Mouse (Mus musculus): Measurements from ENCODE around the gene Nav1. TPM values are rescaled to one million over a fixed set of nuclear protein-coding genes. Genes with fewer than 3 reads are reported as not detected.

Gene Nav1
- polyA plus RNA-seq, 1 experiment from 2014 or later: 23.7 TPM

- H3K9ac ChIP-seq (ENCODE audit: low read depth, low read length): no peak overlapping the region
- H3K36me3 ChIP-seq (ENCODE audit: control insufficient read depth, insufficient read depth, low read length): no peaks in the 10 kb centered on the region; the same call in 1 of the 2 replicates
- H3K9me3 ChIP-seq (ENCODE audit: control insufficient read depth, low read length): no peaks in the 10 kb centered on the region
- no peaks in the 10 kb centered on the region for H3K27me3 ChIP-seq (ENCODE audit: control insufficient read depth, insufficient read depth, low read length)
- no peak overlapping the region for H3K27ac ChIP-seq (ENCODE audit: low read depth, low read length)
- peaks cover 41% of the 10 kb centered on the region for H3K4me1 ChIP-seq (ENCODE audit: control insufficient read depth, insufficient read depth, low read length)
- no peak overlapping the region for H3K4me3 ChIP-seq (ENCODE audit: low read length)
- no peak overlapping the region for H3K4me2 ChIP-seq (replicated peaks; ENCODE audit: low read depth, low read length)
- 13% methylated on average over 3 of the region's 3 CpGs for WGBS
- no peak for ATAC-seq (ENCODE audit: low FRiP score, low TSS enrichment)
These were observed 28.0 kb downstream of the Nav1 start for GRCm38 (mm10) chr1:135579111-135579510.

GRCm38 (mm10) chr1:135577793-135578192, 29.3 kb downstream of the Nav1 start:
- 61% methylated on average over 2 of the region's 2 CpGs for WGBS
- Histone ChIP-seq H3K4me2 (replicated peaks; ENCODE audit: low read depth, low read length) (no peak overlapping the region), H3K27ac (ENCODE audit: low read depth, low read length) (no peak overlapping the region), H3K4me1 (ENCODE audit: control insufficient read depth, insufficient read depth, low read length) (peaks cover 29% of the 10 kb centered on the region), H3K27me3 (ENCODE audit: control insufficient read depth, insufficient read depth, low read length) (no peaks in the 10 kb centered on the region), H3K4me3 (ENCODE audit: low read length) (no peak overlapping the region), H3K36me3 (ENCODE audit: control insufficient read depth, insufficient read depth, low read length) (no peaks in the 10 kb centered on the region; the same call in 1 of the 2 replicates), H3K9ac (ENCODE audit: low read depth, low read length) (no peak overlapping the region), H3K9me3 (ENCODE audit: control insufficient read depth, low read length) (no peaks in the 10 kb centered on the region)
- no peak for ATAC-seq (ENCODE audit: low FRiP score, low TSS enrichment)

GRCm38 (mm10) chr1:135575393-135575792, 31.7 kb downstream of the Nav1 start:
- no peak for ATAC-seq (ENCODE audit: low FRiP score, low TSS enrichment)
- Histone ChIP-seq H3K27me3 (ENCODE audit: control insufficient read depth, insufficient read depth, low read length) (no peaks in the 10 kb centered on the region), H3K9me3 (ENCODE audit: control insufficient read depth, low read length) (no peaks in the 10 kb centered on the region), H3K4me2 (replicated peaks; ENCODE audit: low read depth, low read length) (no peak overlapping the region), H3K36me3 (ENCODE audit: control insufficient read depth, insufficient read depth, low read length) (no peaks in the 10 kb centered on the region; the same call in 1 of the 2 replicates), H3K4me3 (ENCODE audit: low read length) (no peak overlapping the region), H3K9ac (ENCODE audit: low read depth, low read length) (no peak overlapping the region), H3K4me1 (ENCODE audit: control insufficient read depth, insufficient read depth, low read length) (peaks cover 26% of the 10 kb centered on the region), H3K27ac (ENCODE audit: low read depth, low read length) (no peak overlapping the region)
- WGBS: 100% methylated on average over 1 of the region's 1 CpGs

GRCm38 (mm10) chr1:135574451-135575208, 32.5 kb downstream of the Nav1 start:
- WGBS: 76% methylated on average over 4 of the region's 4 CpGs
- no peaks in the 10 kb centered on the region for H3K36me3 ChIP-seq (ENCODE audit: control insufficient read depth, insufficient read depth, low read length)
- no peak for ATAC-seq (ENCODE audit: low FRiP score, low TSS enrichment)
- H3K4me2 ChIP-seq (replicated peaks; ENCODE audit: low read depth, low read length): no peak overlapping the region
- H3K27me3 ChIP-seq (ENCODE audit: control insufficient read depth, insufficient read depth, low read length): no peaks in the 10 kb centered on the region
- no peak overlapping the region for H3K4me3 ChIP-seq (ENCODE audit: low read length)
- H3K4me1 ChIP-seq (ENCODE audit: control insufficient read depth, insufficient read depth, low read length): peaks cover 18% of the 10 kb centered on the region
- H3K27ac ChIP-seq (ENCODE audit: low read depth, low read length): no peak overlapping the region
- no peaks in the 10 kb centered on the region for H3K9me3 ChIP-seq (ENCODE audit: control insufficient read depth, low read length)
- no peak overlapping the region for H3K9ac ChIP-seq (ENCODE audit: low read depth, low read length)

- H3K4me2 ChIP-seq (replicated peaks; ENCODE audit: low read depth, low read length): no peak overlapping the region
- H3K27ac ChIP-seq (ENCODE audit: low read depth, low read length): no peak overlapping the region
- no peaks in the 10 kb centered on the region for H3K9me3 ChIP-seq (ENCODE audit: control insufficient read depth, low read length)
- no peaks in the 10 kb centered on the region for H3K27me3 ChIP-seq (ENCODE audit: control insufficient read depth, insufficient read depth, low read length)
- WGBS: 38% methylated on average over 4 of the region's 4 CpGs
- no peaks in the 10 kb centered on the region for H3K4me1 ChIP-seq (ENCODE audit: control insufficient read depth, insufficient read depth, low read length)
- no peak overlapping the region for H3K4me3 ChIP-seq (ENCODE audit: low read length)
- H3K36me3 ChIP-seq (ENCODE audit: control insufficient read depth, insufficient read depth, low read length): no peaks in the 10 kb centered on the region
- no peak for ATAC-seq (ENCODE audit: low FRiP score, low TSS enrichment)
- no peak overlapping the region for H3K9ac ChIP-seq (ENCODE audit: low read depth, low read length)
These were observed 34.8 kb downstream of the Nav1 start for GRCm38 (mm10) chr1:135572139-135572892.

GRCm38 (mm10) chr1:135568087-135568486, 39.0 kb downstream of the Nav1 start:
- no peak for ATAC-seq (ENCODE audit: low FRiP score, low TSS enrichment)
- H3K9ac ChIP-seq (ENCODE audit: low read depth, low read length): no peak overlapping the region
- H3K4me2 ChIP-seq (replicated peaks; ENCODE audit: low read depth, low read length): no peak overlapping the region
- no peaks in the 10 kb centered on the region; the same call in 1 of the 2 replicates for H3K36me3 ChIP-seq (ENCODE audit: control insufficient read depth, insufficient read depth, low read length)
- H3K4me1 ChIP-seq (ENCODE audit: control insufficient read depth, insufficient read depth, low read length): peaks cover 21% of the 10 kb centered on the region
- no peaks in the 10 kb centered on the region for H3K9me3 ChIP-seq (ENCODE audit: control insufficient read depth, low read length)
- H3K27me3 ChIP-seq (ENCODE audit: control insufficient read depth, insufficient read depth, low read length): no peaks in the 10 kb centered on the region
- H3K4me3 ChIP-seq (ENCODE audit: low read length): no peak overlapping the region
- H3K27ac ChIP-seq (ENCODE audit: low read depth, low read length): no peak overlapping the region
- WGBS: 80% methylated on average over 8 of the region's 8 CpGs

GRCm38 (mm10) chr1:135566611-135567010, 40.5 kb downstream of the Nav1 start:
- H3K36me3 ChIP-seq (ENCODE audit: control insufficient read depth, insufficient read depth, low read length): no peaks in the 10 kb centered on the region; the same call in 1 of the 2 replicates
- no peak overlapping the region for H3K4me3 ChIP-seq (ENCODE audit: low read length)
- H3K4me2 ChIP-seq (replicated peaks; ENCODE audit: low read depth, low read length): no peak overlapping the region
- WGBS: 65% methylated on average over 7 of the region's 7 CpGs
- no peak for ATAC-seq (ENCODE audit: low FRiP score, low TSS enrichment)
- H3K9me3 ChIP-seq (ENCODE audit: control insufficient read depth, low read length): no peaks in the 10 kb centered on the region
- H3K27me3 ChIP-seq (ENCODE audit: control insufficient read depth, insufficient read depth, low read length): no peaks in the 10 kb centered on the region
- no peak overlapping the region for H3K9ac ChIP-seq (ENCODE audit: low read depth, low read length)
- H3K4me1 ChIP-seq (ENCODE audit: control insufficient read depth, insufficient read depth, low read length): peaks cover 34% of the 10 kb centered on the region
- no peak overlapping the region for H3K27ac ChIP-seq (ENCODE audit: low read depth, low read length)

- Histone ChIP-seq H3K9ac (ENCODE audit: low read depth, low read length) (no peak overlapping the region), H3K9me3 (ENCODE audit: control insufficient read depth, low read length) (no peaks in the 10 kb centered on the region), H3K4me2 (replicated peaks; ENCODE audit: low read depth, low read length) (no peak overlapping the region), H3K4me1 (ENCODE audit: control insufficient read depth, insufficient read depth, low read length) (peaks cover 43% of the 10 kb centered on the region), H3K27me3 (ENCODE audit: control insufficient read depth, insufficient read depth, low read length) (no peaks in the 10 kb centered on the region), H3K36me3 (ENCODE audit: control insufficient read depth, insufficient read depth, low read length) (no peaks in the 10 kb centered on the region; the same call in 1 of the 2 replicates), H3K4me3 (ENCODE audit: low read length) (no peak overlapping the region), H3K27ac (ENCODE audit: low read depth, low read length) (no peak overlapping the region)
- ATAC-seq (ENCODE audit: low FRiP score, low TSS enrichment): no peak
- WGBS: 75% methylated on average over 5 of the region's 5 CpGs
These were observed 41.3 kb downstream of the Nav1 start for GRCm38 (mm10) chr1:135565775-135566174.
